Mouse (Mus musculus) ES-Bruce4 (cell line): ENCODE measurements around the gene Trim80.

Experiments used
- CTCF ChIP-seq: IDR thresholded peaks from one replicate; pipeline ENCODE4 v1.8.1; 2011; ENCODE audit warnings: low read depth, low read length
- EP300 ChIP-seq: IDR thresholded peaks from 2 replicates; pipeline ENCODE4 v1.6.1; 2011; ENCODE audit warnings: low read depth, low read length; ENCODE audit not compliant: insufficient read depth

DNA sequence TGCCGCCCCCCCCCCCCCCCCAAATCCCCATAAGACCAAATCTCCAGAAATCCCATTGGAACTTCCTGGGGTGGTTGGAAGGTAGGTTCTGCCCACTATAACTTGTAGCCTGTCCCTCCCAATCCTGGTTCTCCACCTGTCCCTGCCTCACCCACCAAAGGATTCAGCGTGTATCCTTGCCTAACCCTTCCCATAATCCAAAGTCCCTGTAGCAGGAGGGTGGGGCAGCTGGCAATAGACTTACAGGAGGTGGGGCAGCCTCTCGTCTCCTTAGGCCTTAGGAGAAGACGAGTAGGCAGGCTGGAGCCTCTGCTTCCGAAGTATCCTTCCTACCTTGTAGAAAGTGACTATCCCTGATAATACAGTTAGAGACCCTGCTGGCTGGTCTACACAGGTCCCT, 15.8 kb downstream of the Trim80 start:
- TF ChIP-seq CTCF (no peak), EP300 (no peak)
